Mouse (Mus musculus): ENCODE data around the gene Cda.

GRCm38 (mm10) chr4:138375117-138375516, 7.3 kb upstream of the Cda start:
- no peak for TF ChIP-seq CTCF (IDR thresholded peaks at IDR 0.05; ENCODE audit: borderline replicate concordance, insufficient read depth, low read length)
- TF ChIP-seq POLR2A (IDR thresholded peaks at IDR 0.05; ENCODE audit: low read depth, low read length): no peak
